Mouse (Mus musculus): ENCODE measurements at regions not wholly inside any gene's neighbourhood (a gene's known extent, or its start where the extent isn't known, plus 50 kb on each side); places are given as distances from the start of the nearest gene placed in this dataset.

DNA sequence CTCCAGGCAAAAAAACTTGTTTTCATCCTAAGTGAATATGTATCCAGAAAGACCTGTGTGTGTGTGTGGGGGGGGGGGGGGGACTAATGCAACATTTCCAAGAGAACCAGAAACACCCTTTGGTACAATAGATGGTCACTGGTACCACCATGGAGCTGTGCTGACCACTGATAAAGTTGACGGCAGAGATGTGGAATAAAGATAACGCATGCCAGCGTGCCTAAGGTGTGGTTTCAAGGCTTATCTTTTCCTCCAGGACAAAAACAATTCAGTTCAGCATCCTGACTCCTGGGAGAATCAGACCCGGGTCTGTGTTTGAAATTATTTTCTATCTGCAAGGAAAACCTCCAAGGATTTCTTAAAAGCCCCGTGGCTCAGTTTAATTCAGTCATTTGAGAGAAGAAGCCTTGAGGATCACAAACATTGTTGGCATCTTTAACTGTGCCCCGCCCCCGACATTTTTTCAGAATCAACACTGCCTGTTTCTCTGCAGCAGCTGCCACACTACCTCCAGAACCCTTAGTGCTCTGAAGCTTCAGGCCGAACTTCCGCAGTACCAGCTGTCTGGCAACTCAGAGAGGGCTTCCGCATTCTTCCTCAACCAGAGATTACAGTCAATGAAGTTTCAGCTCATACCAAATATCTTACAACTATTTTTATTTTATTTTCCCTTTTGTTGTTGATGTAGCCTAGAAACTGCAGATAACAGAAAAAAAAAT is 118.5 kb upstream of the Gm10306 start:
- WGBS = 84% methylated on average over 10 of the region's 10 CpGs
- Histone ChIP-seq H3K27me3 (ENCODE audit: low read depth, poor library complexity, severe bottlenecking) (no peaks in the 10 kb centered on the region), H3K4me1 (no peaks in the 10 kb centered on the region), H3K9me3 (replicated peaks) (no peaks in the 10 kb centered on the region), H3K4me3 (no peak overlapping the region), H3K27ac (replicated peaks) (no peak overlapping the region), H3K36me3 (no peaks in the 10 kb centered on the region)
- no peak for DNase-seq (ENCODE audit: low spot score)

DNA sequence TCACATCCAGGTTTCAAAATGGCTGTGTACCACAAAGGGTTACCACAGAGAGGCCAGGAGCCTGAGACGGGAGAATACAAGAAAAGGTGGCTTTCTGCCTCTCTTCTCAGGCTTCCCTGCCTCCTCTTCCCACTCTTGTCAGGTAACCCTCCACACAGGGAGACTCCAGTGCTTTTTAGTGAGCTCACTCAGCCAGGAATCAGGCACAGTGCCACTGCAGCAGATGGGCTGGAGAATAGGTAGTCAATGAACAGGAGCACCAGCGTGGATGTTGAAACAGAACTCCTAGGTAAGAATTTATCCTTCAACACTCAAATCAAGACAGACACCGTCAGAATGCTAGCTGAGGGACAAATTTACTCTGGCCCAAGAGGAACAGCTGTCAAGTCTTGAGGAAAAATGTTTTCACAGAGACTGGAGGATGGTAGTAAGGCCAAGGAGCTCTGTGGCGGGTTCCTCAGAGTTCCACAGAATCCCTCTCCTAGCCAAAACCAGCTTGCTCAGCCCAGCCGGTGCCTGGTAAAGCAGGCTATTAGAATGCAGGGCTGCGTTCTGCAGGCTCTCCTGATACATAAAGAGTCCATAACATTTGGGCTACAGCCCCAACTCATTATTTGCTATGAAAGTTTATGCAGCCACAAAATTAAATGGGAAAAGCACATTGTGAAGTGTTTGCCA is 117.0 kb upstream of the Gm10306 start:
- WGBS = 84% methylated on average over 6 of the region's 6 CpGs

GRCm38 (mm10) chr4:94446604-94447003 is 109.7 kb upstream of the Gm10306 start:
- H3K36me3 ChIP-seq = no peaks in the 10 kb centered on the region
- no peaks in the 10 kb centered on the region for H3K27me3 ChIP-seq (ENCODE audit: low read depth, poor library complexity, severe bottlenecking)
- no peak for DNase-seq (ENCODE audit: low spot score)
- 82% methylated on average over 4 of the region's 4 CpGs for WGBS
- H3K4me3 ChIP-seq = no peak overlapping the region
- no peak overlapping the region for H3K27ac ChIP-seq (replicated peaks)
- H3K9me3 ChIP-seq (replicated peaks) = no peaks in the 10 kb centered on the region
- H3K4me1 ChIP-seq = no peaks in the 10 kb centered on the region

More for the DNA sequence above, 117.0 kb upstream of the Gm10306 start:
- H3K27me3 ChIP-seq (ENCODE audit: low read depth, poor library complexity, severe bottlenecking) = no peaks in the 10 kb centered on the region
- no peak for DNase-seq (ENCODE audit: low spot score)
- H3K36me3 ChIP-seq = no peaks in the 10 kb centered on the region
- H3K4me1 ChIP-seq = no peaks in the 10 kb centered on the region
- no peaks in the 10 kb centered on the region for H3K9me3 ChIP-seq (replicated peaks)
- no peak overlapping the region for H3K27ac ChIP-seq (replicated peaks)
- no peak overlapping the region for H3K4me3 ChIP-seq
